Mouse (Mus musculus): ENCODE results near the gene Tex2. TPM values are rescaled to one million over a fixed set of nuclear protein-coding genes. Genes with fewer than 3 reads are reported as not detected.

Gene Tex2
- 31.0 TPM for polyA plus RNA-seq (2014; fragmentation: Illumina TruSeq; extraction: RNeasy Lipid Tissue Mini Kit (QIAGEN cat#74804); ENCODE audit: low read depth, low replicate concordance)

GRCm38 (mm10) chr11:106612961-106613637 is at the start of gene Tex2:
TSS of gene Tex2 (minus strand) at chr11:106613423.

GRCm38 (mm10) chr11:106487733-106488115 is 125.5 kb downstream of the Tex2 start, which contains the start of gene Ern1:
TSS of gene Ern1 (minus strand) at chr11:106487852.

Other genes with a start within 250 kb of the Tex2 start
- gene Prr29, start 248.0 kb downstream of the Tex2 start, polyA plus RNA-seq (2014; fragmentation: Illumina TruSeq; extraction: RNeasy Lipid Tissue Mini Kit (QIAGEN cat#74804); ENCODE audit: low read depth, low replicate concordance) = 1.9 TPM
- 33.8 TPM for gene Icam2, start 225.3 kb downstream of the Tex2 start, polyA plus RNA-seq (2014; fragmentation: Illumina TruSeq; extraction: RNeasy Lipid Tissue Mini Kit (QIAGEN cat#74804); ENCODE audit: low read depth, low replicate concordance)
- gene Ern1, start 125.6 kb downstream of the Tex2 start, polyA plus RNA-seq (2014; fragmentation: Illumina TruSeq; extraction: RNeasy Lipid Tissue Mini Kit (QIAGEN cat#74804); ENCODE audit: low read depth, low replicate concordance) = 7.5 TPM
- gene Pecam1, start 137.2 kb upstream of the Tex2 start, polyA plus RNA-seq (2014; fragmentation: Illumina TruSeq; extraction: RNeasy Lipid Tissue Mini Kit (QIAGEN cat#74804); ENCODE audit: low read depth, low replicate concordance) = 116 TPM
- gene Milr1, start 137.8 kb upstream of the Tex2 start, polyA plus RNA-seq (2014; fragmentation: Illumina TruSeq; extraction: RNeasy Lipid Tissue Mini Kit (QIAGEN cat#74804); ENCODE audit: low read depth, low replicate concordance) = 0.65 TPM
- gene Polg2, start 166.1 kb upstream of the Tex2 start, polyA plus RNA-seq (2014; fragmentation: Illumina TruSeq; extraction: RNeasy Lipid Tissue Mini Kit (QIAGEN cat#74804); ENCODE audit: low read depth, low replicate concordance) = 7.7 TPM
- 572 TPM for gene Ddx5, start 175.8 kb upstream of the Tex2 start, polyA plus RNA-seq (2014; fragmentation: Illumina TruSeq; extraction: RNeasy Lipid Tissue Mini Kit (QIAGEN cat#74804); ENCODE audit: low read depth, low replicate concordance)
- gene Cep95, start 175.8 kb upstream of the Tex2 start, polyA plus RNA-seq (2014; fragmentation: Illumina TruSeq; extraction: RNeasy Lipid Tissue Mini Kit (QIAGEN cat#74804); ENCODE audit: low read depth, low replicate concordance) = 10.1 TPM

Data from heart, adult 10 weeks (tissue).